Mouse (Mus musculus) liver, adult 2 months (tissue): ENCODE measurements around the gene Nr2f6. TPM values are rescaled to one million over a fixed set of nuclear protein-coding genes. Genes with fewer than 3 reads are reported as not detected.

ENCODE experiments used
- DNase-seq: peaks from one replicate; pipeline ENCODE4 v3.0.0-alpha.2; 2011; ENCODE audit warnings: low read depth, low spot score; ENCODE audit errors: extremely low read depth
- H3K27ac ChIP-seq: fragments of 200-500 bp; replicated peaks from 2 replicates; pipeline ENCODE4 v1.5.1; 2012; ENCODE audit warnings: low read depth, mild to moderate bottlenecking, control low read depth, inconsistent platforms, low read length; ENCODE audit not compliant: insufficient read depth
- H3K27me3 ChIP-seq: fragments of 200-500 bp; 2 replicates; pipeline ENCODE4 v1.6.1; 2012; ENCODE audit warnings: mild to moderate bottlenecking, moderate library complexity, low read length, inconsistent platforms; ENCODE audit not compliant: control insufficient read depth, insufficient read depth
- H3K36me3 ChIP-seq: fragments of 200-500 bp; 2 replicates; pipeline ENCODE4 v1.6.1; 2012; ENCODE audit warnings: low read length, inconsistent platforms; ENCODE audit not compliant: control insufficient read depth, insufficient read depth
- H3K4me1 ChIP-seq: fragments of 200-500 bp; 2 replicates; pipeline ENCODE4 v1.6.1; 2011; ENCODE audit warnings: low read length; ENCODE audit not compliant: control insufficient read depth, insufficient read depth
- H3K4me3 ChIP-seq: fragments of 200-500 bp; 2 replicates; pipeline ENCODE4 v1.5.1; 2011; ENCODE audit warnings: low read depth, mild to moderate bottlenecking, control low read depth, low read length, moderate library complexity; ENCODE audit not compliant: insufficient read depth
- H3K79me2 ChIP-seq: fragments of 200-500 bp; 2 replicates; pipeline ENCODE4 v1.6.1; 2012; ENCODE audit warnings: inconsistent platforms, mild to moderate bottlenecking, low read length, moderate library complexity; ENCODE audit not compliant: control insufficient read depth, insufficient read depth
- H3K9ac ChIP-seq: fragments of 200-500 bp; 2 replicates; pipeline ENCODE4 v1.6.1; 2012; ENCODE audit warnings: low read depth, mild to moderate bottlenecking, control low read depth, inconsistent platforms, low read length
- CTCF ChIP-seq: fragments of 200-500 bp; IDR thresholded peaks from 2 replicates; pipeline ENCODE4 v1.5.1; 2011; ENCODE audit warnings: low read depth, low read length, control low read depth
- POLR2A ChIP-seq: fragments of 200-500 bp; IDR thresholded peaks from 2 replicates; pipeline ENCODE4 v1.6.1; 2011; ENCODE audit warnings: low read length, control low read depth; ENCODE audit not compliant: insufficient read depth; ENCODE audit errors: extremely low read depth
- WGBS: fragments of 180-500 bp; shearing (Covaris S2); methylation state at CpG from one replicate; pipeline ENCODE4 v1.1.7; 2018; 5-methylcytosine and 5-hydroxymethylcytosine counted together
- polyA plus RNA-seq: library from polyadenylated mRNA; depleted of rRNA; stranded (reverse); fragments of >200 nt; gene quantifications from 2 replicates; pipeline ENCODE4 v1.2.3, GENCODE M21; 2012
- total RNA-seq: library from RNA; depleted of rRNA; stranded (reverse); fragments of >200 nt; gene quantifications from 2 replicates; pipeline ENCODE4 v1.2.3, GENCODE M21; 2014

Nr2f6 gene
- total and polyA plus RNA-seq, 2 experiments: 73.9 to 319 TPM

DNA sequence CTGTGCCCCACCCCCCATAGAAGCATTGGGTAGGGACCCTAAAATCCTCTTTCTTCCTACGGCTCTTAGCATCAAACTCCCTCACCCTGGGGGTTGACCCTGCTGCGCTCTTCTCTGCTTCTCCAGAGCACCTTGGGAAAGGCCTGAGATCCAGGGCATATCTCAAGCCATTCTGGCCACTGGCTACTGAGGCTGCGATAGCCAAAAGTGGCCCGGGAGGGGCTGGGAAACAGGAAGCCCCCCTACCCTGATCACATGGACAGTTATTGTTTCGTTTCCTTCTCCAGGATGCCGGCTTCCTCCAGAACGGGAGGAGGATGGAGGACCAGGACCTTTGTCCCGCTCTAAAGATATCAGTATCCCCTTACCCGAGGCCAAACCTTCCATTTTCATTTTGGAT lies 13.9 kb upstream of the Nr2f6 start, which contains the start of gene Ushbp1:
Ushbp1 (minus strand) TSS at position 174 of the 400 bp plus-strand sequence.
- H3K27me3 ChIP-seq: no peaks in the 10 kb centered on the region
- H3K4me3 ChIP-seq: peak within 1 kb of the TSS; percentile 69
- peak within 1 kb of the TSS; percentile 72 for H3K9ac ChIP-seq
- peaks cover 12% of the 10 kb centered on the region for H3K4me1 ChIP-seq
- peaks cover 10% of the 10 kb centered on the region; the same call in 1 of the 2 replicates for H3K79me2 ChIP-seq
- WGBS: 83% methylated on average over 9 of the region's 9 CpGs
- no peak for DNase-seq
- peaks cover 2% of the 10 kb centered on the region; the same call in 1 of the 2 replicates for H3K36me3 ChIP-seq
- H3K27ac ChIP-seq: peak within 1 kb of the TSS; percentile 84
- TF ChIP-seq CTCF: no peak
- 0 out of 2 replicates have a peak, but pooled peaks have one; percentile 24 for TF ChIP-seq POLR2A

DNA sequence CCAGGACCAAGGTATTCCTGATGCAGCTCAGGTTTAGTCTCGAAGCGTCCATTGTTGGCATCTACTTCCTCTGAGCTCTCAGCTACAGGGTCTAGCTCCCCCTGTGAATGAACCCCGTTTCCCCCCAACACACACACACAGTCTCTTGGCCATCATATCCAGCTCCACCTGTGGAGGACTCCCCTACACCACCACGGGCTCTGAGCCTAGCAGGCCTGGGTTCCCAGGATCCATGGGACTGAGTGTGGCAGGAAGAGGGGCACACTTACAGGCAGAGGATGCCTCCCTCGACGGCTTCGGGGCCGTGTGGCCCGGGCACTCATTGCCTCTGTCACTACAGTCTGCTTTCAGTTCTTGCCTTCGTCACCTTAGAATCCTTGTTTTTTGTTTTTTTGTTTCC lies 13.3 kb upstream of the Nr2f6 start:
- WGBS: 81% methylated on average over 10 of the region's 10 CpGs
- peak overlapping the region; percentile 72 for H3K9ac ChIP-seq
- H3K27me3 ChIP-seq: no peaks in the 10 kb centered on the region
- H3K4me1 ChIP-seq: peaks cover 12% of the 10 kb centered on the region
- H3K36me3 ChIP-seq: peaks cover 2% of the 10 kb centered on the region; the same call in 1 of the 2 replicates
- H3K27ac ChIP-seq: peak overlapping the region; percentile 84
- TF ChIP-seq CTCF (no peak), POLR2A (no peak)
- DNase-seq: no peak
- H3K79me2 ChIP-seq: peaks cover 10% of the 10 kb centered on the region; the same call in 1 of the 2 replicates
- peak overlapping the region; percentile 69 for H3K4me3 ChIP-seq

DNA sequence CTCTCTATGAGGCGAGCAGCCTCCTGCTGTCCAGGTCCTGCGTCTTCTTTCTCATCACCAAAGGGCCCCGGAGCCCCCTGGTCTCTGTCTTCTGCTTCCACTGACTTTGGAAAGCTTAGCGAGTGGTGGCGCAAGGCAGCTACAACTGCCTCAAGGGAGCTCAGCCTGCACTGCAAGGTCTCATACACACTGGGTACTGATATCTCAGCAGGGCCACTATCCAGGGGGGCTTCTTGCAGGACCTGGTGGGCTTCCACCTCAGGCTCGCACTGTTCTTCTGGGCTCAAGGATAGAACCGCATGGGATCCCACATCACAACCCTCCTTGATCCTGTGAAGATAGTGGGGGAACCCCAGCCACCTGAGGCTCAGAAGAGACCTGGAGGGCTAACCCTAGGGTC lies 12.7 kb upstream of the Nr2f6 start:
- peak overlapping the region; percentile 69 for H3K4me3 ChIP-seq
- H3K79me2 ChIP-seq: peaks cover 10% of the 10 kb centered on the region; the same call in 1 of the 2 replicates
- WGBS: 86% methylated on average over 7 of the region's 7 CpGs
- peak overlapping the region; percentile 84 for H3K27ac ChIP-seq
- peak overlapping the region; percentile 72 for H3K9ac ChIP-seq
- peaks cover 2% of the 10 kb centered on the region; the same call in 1 of the 2 replicates for H3K36me3 ChIP-seq
- no peak for TF ChIP-seq POLR2A
- TF ChIP-seq CTCF: no peak
- H3K27me3 ChIP-seq: no peaks in the 10 kb centered on the region
- DNase-seq: no peak
- H3K4me1 ChIP-seq: peaks cover 14% of the 10 kb centered on the region

DNA sequence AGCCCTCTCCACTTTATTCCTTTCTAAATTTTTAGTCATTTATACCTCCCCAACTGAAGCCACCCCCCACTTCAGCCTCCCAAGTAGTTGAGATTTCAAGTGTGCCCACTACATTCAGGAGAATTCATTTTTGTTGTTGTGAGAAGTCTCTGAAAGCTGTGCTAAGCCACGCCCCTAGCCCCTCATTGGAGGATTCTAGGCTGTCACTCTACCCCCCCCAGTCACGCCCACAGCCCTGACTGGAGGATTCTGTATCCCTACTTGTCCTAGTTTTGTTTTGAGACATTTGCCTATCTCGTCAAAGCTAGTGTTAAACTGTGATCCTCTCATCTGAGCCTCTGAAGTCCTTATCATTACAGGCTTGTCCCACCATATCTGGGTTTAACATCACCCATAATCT lies 11.1 kb upstream of the Nr2f6 start:
- Histone ChIP-seq H3K4me3 (peak overlapping the region; percentile 4; the same call in 1 of the 2 replicates), H3K9ac (no peak overlapping the region), H3K27ac (peak overlapping the region; percentile 43), H3K79me2 (peaks cover 10% of the 10 kb centered on the region; the same call in 1 of the 2 replicates), H3K4me1 (peaks cover 14% of the 10 kb centered on the region), H3K27me3 (no peaks in the 10 kb centered on the region), H3K36me3 (no peaks in the 10 kb centered on the region)
- peak; percentile 66 for DNase-seq
- TF ChIP-seq CTCF: no peak
- TF ChIP-seq POLR2A: no peak
- 20% methylated on average over 3 of the region's 3 CpGs for WGBS

DNA sequence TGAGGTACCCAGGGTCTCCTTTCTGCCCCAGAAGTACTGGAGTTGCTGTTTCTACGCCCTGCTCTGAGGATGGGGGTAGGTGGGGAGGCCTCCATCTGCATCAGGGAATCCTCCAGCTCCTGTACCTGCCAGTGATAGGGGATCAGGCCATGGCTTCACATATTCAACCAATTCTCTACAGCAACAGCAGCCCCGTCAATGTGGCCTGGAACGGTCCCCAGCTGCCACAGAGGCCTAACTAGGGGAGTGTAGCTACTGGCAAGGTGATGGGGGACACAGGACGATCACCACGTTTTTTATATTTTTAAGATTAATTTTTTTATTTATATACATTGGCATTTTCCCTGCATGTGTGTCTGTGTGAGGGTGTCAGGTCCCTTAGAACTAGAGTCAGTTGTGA lies 10.6 kb upstream of the Nr2f6 start:
- no peaks in the 10 kb centered on the region for H3K27me3 ChIP-seq
- H3K27ac ChIP-seq: no peak overlapping the region
- no peak overlapping the region for H3K4me3 ChIP-seq
- no peaks in the 10 kb centered on the region for H3K36me3 ChIP-seq
- no peak for DNase-seq
- 87% methylated on average over 5 of the region's 5 CpGs for WGBS
- no peak for TF ChIP-seq CTCF
- no peak for TF ChIP-seq POLR2A
- peaks cover 6% of the 10 kb centered on the region; the same call in 1 of the 2 replicates for H3K79me2 ChIP-seq
- H3K4me1 ChIP-seq: peaks cover 9% of the 10 kb centered on the region
- H3K9ac ChIP-seq: no peak overlapping the region

DNA sequence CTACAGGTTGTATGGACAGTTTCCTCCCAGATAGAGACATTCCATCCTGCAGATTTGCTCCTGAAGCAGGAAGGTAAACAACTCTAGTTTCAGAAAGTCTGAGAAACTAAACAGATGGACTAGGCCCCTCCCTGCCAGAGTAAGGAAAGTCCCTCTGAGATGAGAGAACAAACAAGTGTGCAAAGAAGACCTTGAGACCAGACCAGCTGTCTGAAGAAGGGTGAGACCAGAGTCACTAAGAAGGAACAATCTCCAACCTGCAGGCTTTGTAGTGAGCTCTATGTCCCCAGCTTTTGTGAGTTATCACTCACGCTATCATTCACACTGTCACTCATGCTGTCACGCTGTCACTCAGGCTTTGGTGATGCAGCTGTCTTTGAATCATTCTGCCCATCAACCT lies 9.9 kb upstream of the Nr2f6 start:
- WGBS: 97% methylated on average over 2 of the region's 2 CpGs
- DNase-seq: no peak
- Histone ChIP-seq H3K27me3 (no peaks in the 10 kb centered on the region), H3K27ac (no peak overlapping the region), H3K79me2 (no peaks in the 10 kb centered on the region; the same call in 1 of the 2 replicates), H3K4me1 (peaks cover 6% of the 10 kb centered on the region; the same call in 1 of the 2 replicates), H3K4me3 (no peak overlapping the region), H3K9ac (no peak overlapping the region), H3K36me3 (no peaks in the 10 kb centered on the region)
- TF ChIP-seq POLR2A (no peak), CTCF (no peak)
